ENCODE assay signal across 10 mouse cellular contexts in the genomic region with DNA sequence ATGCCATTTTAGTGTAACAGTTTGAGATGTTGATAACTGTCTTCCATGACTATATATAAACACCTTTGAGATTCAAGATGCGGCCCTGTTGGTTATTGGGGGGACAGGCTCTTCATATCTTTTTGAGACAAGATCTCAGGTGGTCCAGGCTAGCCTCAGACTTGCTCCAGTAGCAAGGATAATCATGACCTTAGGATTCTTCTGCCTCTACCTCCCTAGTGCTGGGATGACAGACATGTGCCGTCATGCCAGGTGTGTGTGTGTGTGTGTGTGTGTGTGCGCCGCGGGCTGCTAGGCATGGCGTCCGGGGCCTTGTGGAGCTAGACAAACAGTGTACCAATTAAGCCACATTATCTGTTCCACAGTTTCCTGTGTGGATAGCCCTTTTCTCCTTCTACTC. TPM values are rescaled to one million over a fixed set of nuclear protein-coding genes. Genes with fewer than 3 reads are reported as not detected.
A peak's percentile ranks its signal among the peaks of the same experiment; 100 is the strongest.
DNase-seq lines count a peak whose midpoint lies in the region; ATAC-seq and TF ChIP-seq lines count a peak whose summit lies in the region.
"Had no signal": no experiment of that assay in that cellular context is flagged by ENCODE, and none has a peak within 500 bp of the region (broad histone marks: within the 10 kb centered on the region; RNA-seq: fewer than 3 reads in every experiment).

No protein-coding gene starts in this region.

- H3K27me3 ChIP-seq in heart, embryonic 12.5 days (replicated peaks): no peaks in the 10 kb centered on the region
- no peaks in the 10 kb centered on the region for H3K27me3 ChIP-seq in forebrain, postnatal 0 days (ENCODE audit: insufficient read depth, low read length)
- H3K27me3 ChIP-seq in midbrain, embryonic 10.5 days (ENCODE audit: low read depth, poor library complexity, severe bottlenecking): no peaks in the 10 kb centered on the region

- H3K9ac ChIP-seq in heart, embryonic 12.5 days: no peak overlapping the region
- peak overlapping the region; percentile 74; the same call in 1 of the 2 replicates for H3K9ac ChIP-seq in ES-E14 (ENCODE audit: insufficient read depth, low read depth, low read length, poor library complexity, severe bottlenecking)
- peak overlapping the region; percentile 87; the same call in 1 of the 2 replicates for H3K9ac ChIP-seq in forebrain, postnatal 0 days

- no peak for DNase-seq in heart, adult 18-20 months
- DNase-seq in ES-E14 (ENCODE audit: low read depth, low spot score): no peak
- DNase-seq in forebrain, postnatal 0 days: no peak
- DNase-seq in midbrain, embryonic 10.5 days (ENCODE audit: low spot score): no peak
- no peak for DNase-seq in thymus, postnatal 36 days
- no peak for DNase-seq in cerebellum, adult 9-10 months
- no peak for DNase-seq in kidney, adult 8-10 months
- DNase-seq: thymus, adult 18-20 months had no signal

- ATAC-seq in heart, embryonic 12.5 days (ENCODE audit: insufficient number of reproducible peaks, low FRiP score): no peak
- no peak for ATAC-seq in forebrain, postnatal 0 days

- H3K36me3 ChIP-seq in heart, embryonic 12.5 days: peaks cover 39% of the 10 kb centered on the region
- peaks cover 25% of the 10 kb centered on the region for H3K36me3 ChIP-seq in ES-E14 (ENCODE audit: control insufficient read depth, insufficient read depth, low read length, poor library complexity, severe bottlenecking)
- peaks cover 31% of the 10 kb centered on the region for H3K36me3 ChIP-seq in forebrain, postnatal 0 days (ENCODE audit: insufficient read depth)
- H3K36me3 ChIP-seq in midbrain, embryonic 10.5 days: peaks cover 45% of the 10 kb centered on the region

- in situ Hi-C loops in ES-E14 (cut with MboI; ENCODE audit: low sequenced_read_pairs in 2 of 2, unreplicated experiment in 2 of 2): no loop called here

- H3K9me3 ChIP-seq in heart, embryonic 12.5 days (replicated peaks): no peaks in the 10 kb centered on the region
- H3K9me3 ChIP-seq in ES-E14 (ENCODE audit: control insufficient read depth, insufficient read depth, low read depth, low read length): no peaks in the 10 kb centered on the region
- H3K9me3 ChIP-seq in forebrain, postnatal 0 days (ENCODE audit: low read length): no peaks in the 10 kb centered on the region
- H3K9me3 ChIP-seq in midbrain, embryonic 10.5 days (replicated peaks): no peaks in the 10 kb centered on the region
- H3K9me3 ChIP-seq: megakaryocyte, embryonic 14.5 days had no signal

- peak overlapping the region; percentile 44 for H3K4me2 ChIP-seq in heart, embryonic 12.5 days
- peak overlapping the region; percentile 57 for H3K4me2 ChIP-seq in forebrain, postnatal 0 days (ENCODE audit: low read depth)

- no peak overlapping the region for H3K27ac ChIP-seq in heart, embryonic 12.5 days (ENCODE audit: poor library complexity, severe bottlenecking)
- H3K27ac ChIP-seq in ES-E14 (ENCODE audit: insufficient read depth, low read depth, low read length, poor library complexity, severe bottlenecking): no peak overlapping the region
- H3K27ac ChIP-seq in forebrain, postnatal 0 days (ENCODE audit: low read depth, low read length): no peak overlapping the region
- no peak overlapping the region for H3K27ac ChIP-seq in midbrain, embryonic 10.5 days (replicated peaks)

- peaks cover 4% of the 10 kb centered on the region for H3K4me1 ChIP-seq in heart, embryonic 12.5 days (replicated peaks)
- peaks cover 0 to 7% of the 10 kb centered on the region in 2 experiments; a peak in 1 of 4 replicates for H3K4me1 ChIP-seq in ES-E14 (ENCODE audit: control insufficient read depth in 2 of 2, insufficient read depth in 2 of 2, low read length in 2 of 2, poor library complexity in 1 of 2)
- peaks cover 9% of the 10 kb centered on the region; the same call in 1 of the 2 replicates for H3K4me1 ChIP-seq in forebrain, postnatal 0 days (ENCODE audit: insufficient read depth)
- peaks cover 17% of the 10 kb centered on the region for H3K4me1 ChIP-seq in midbrain, embryonic 10.5 days

- H3K4me3 ChIP-seq in heart, embryonic 12.5 days: no peak overlapping the region
- H3K4me3 ChIP-seq in ES-E14 (ENCODE audit: insufficient read depth in 1 of 2, low read depth in 1 of 2, low read length in 2 of 2, poor library complexity in 1 of 2, severe bottlenecking in 1 of 2): peak overlapping the region; percentile 61 to 88
- peak overlapping the region; percentile 75 for H3K4me3 ChIP-seq in forebrain, postnatal 0 days (ENCODE audit: low read depth, low read length)
- H3K4me3 ChIP-seq in midbrain, embryonic 10.5 days: peak overlapping the region; percentile 90

- TF ChIP-seq CTCF in forebrain, postnatal 0 days (IDR thresholded peaks at IDR 0.05; ENCODE audit: low read depth): no peak

- WGBS in heart, embryonic 12.5 days: 76% methylated on average over 7 of the region's 7 CpGs
- 61% methylated on average over 7 of the region's 7 CpGs for WGBS in forebrain, postnatal 0 days
- WGBS in midbrain, embryonic 10.5 days: 94% methylated on average over 7 of the region's 7 CpGs

TF ChIP-seq in ES-E14, 5 proteins besides CTCF, POLR2A, EP300 and RAD21:
- TF ChIP-seq CHD2 (IDR thresholded peaks at IDR 0.05; ENCODE audit: low read depth, low read length) (no peak), ZNF384 (IDR thresholded peaks at IDR 0.05; ENCODE audit: low read depth, low read length) (no peak), ZC3H11A (IDR thresholded peaks at IDR 0.05; ENCODE audit: borderline replicate concordance, low read depth, low read length) (no peak), HCFC1 (IDR thresholded peaks at IDR 0.05; ENCODE audit: borderline replicate concordance, insufficient read depth, low read length) (no peak), MAFK (IDR thresholded peaks at IDR 0.05; ENCODE audit: insufficient read depth, low read depth, low read length) (no peak)

RNA-seq across cellular contexts. Expression of gene Rab23, which starts 1.3 kb away (rescaled TPM):
- polyA plus RNA-seq in heart, embryonic 12.5 days (2016; fragmentation: Nextera tagmentation; extraction: Ambion mirVana): 14.7 and 18.9 TPM in 2 replicates
- total RNA-seq in heart, adult 18-20 months (2021): 10 to 100 TPM in 1 of 2 experiments, 1 to 10 TPM in 1; 7.8 to 10.4 TPM
- 20.6 and 20.7 TPM in 2 replicates for total RNA-seq in ES-E14 (2012; rRNA removed)
- 9.0 and 13.8 TPM in 2 replicates for total RNA-seq in forebrain, postnatal 0 days (2014; rRNA removed)
- polyA plus RNA-seq in forebrain, postnatal 0 days (2015; fragmentation: Nextera tagmentation; extraction: Ambion mirVana): 21.1 and 25.4 TPM in 2 replicates
- 30.9 and 33.2 TPM in 2 replicates for polyA plus RNA-seq in midbrain, embryonic 10.5 days (2016; fragmentation: Nextera tagmentation; extraction: Ambion mirVana)

RNA-seq across cellular contexts. Expression of gene Bag2, which starts 36.6 kb away (rescaled TPM):
- 80.2 and 83.1 TPM in 2 replicates for polyA plus RNA-seq in heart, embryonic 12.5 days (2016; fragmentation: Nextera tagmentation; extraction: Ambion mirVana)
- 10 to 100 TPM; 34.4 to 39.9 TPM for total RNA-seq in heart, adult 18-20 months (2021)
- 5.2 and 14.8 TPM in 2 replicates for total RNA-seq in ES-E14 (2012; rRNA removed)
- 26.5 and 33.1 TPM in 2 replicates for total RNA-seq in forebrain, postnatal 0 days (2014; rRNA removed)
- 27.6 and 29.0 TPM in 2 replicates for polyA plus RNA-seq in forebrain, postnatal 0 days (2015; fragmentation: Nextera tagmentation; extraction: Ambion mirVana)
- 39.0 and 52.2 TPM in 2 replicates for polyA plus RNA-seq in midbrain, embryonic 10.5 days (2016; fragmentation: Nextera tagmentation; extraction: Ambion mirVana)

RNA-seq across cellular contexts. Expression of gene Prim2, which starts 51.4 kb away (rescaled TPM):
- polyA plus RNA-seq in heart, embryonic 12.5 days (2016; fragmentation: Nextera tagmentation; extraction: Ambion mirVana): 20.9 and 22.3 TPM in 2 replicates
- 1 to 10 TPM; 1.7 to 2.8 TPM for total RNA-seq in heart, adult 18-20 months (2021)
- 34.7 and 39.0 TPM in 2 replicates for total RNA-seq in ES-E14 (2012; rRNA removed)
- 26.9 and 33.4 TPM in 2 replicates for total RNA-seq in forebrain, postnatal 0 days (2014; rRNA removed)
- polyA plus RNA-seq in forebrain, postnatal 0 days (2015; fragmentation: Nextera tagmentation; extraction: Ambion mirVana): 17.8 and 18.3 TPM in 2 replicates
- 57.6 and 59.1 TPM in 2 replicates for polyA plus RNA-seq in midbrain, embryonic 10.5 days (2016; fragmentation: Nextera tagmentation; extraction: Ambion mirVana)
